Mouse (Mus musculus) thymus, postnatal 14 days (tissue): ENCODE data around the gene Polr2a.
"Not testable (repeated sequence)": the region's sequence is repeated elsewhere in the genome, so short reads cannot be mapped to it uniquely, and the experiment has no call there.

Source experiments
- DNase-seq: peaks from one replicate; pipeline ENCODE4 v3.0.0; 2021

Polr2a gene

DNA sequence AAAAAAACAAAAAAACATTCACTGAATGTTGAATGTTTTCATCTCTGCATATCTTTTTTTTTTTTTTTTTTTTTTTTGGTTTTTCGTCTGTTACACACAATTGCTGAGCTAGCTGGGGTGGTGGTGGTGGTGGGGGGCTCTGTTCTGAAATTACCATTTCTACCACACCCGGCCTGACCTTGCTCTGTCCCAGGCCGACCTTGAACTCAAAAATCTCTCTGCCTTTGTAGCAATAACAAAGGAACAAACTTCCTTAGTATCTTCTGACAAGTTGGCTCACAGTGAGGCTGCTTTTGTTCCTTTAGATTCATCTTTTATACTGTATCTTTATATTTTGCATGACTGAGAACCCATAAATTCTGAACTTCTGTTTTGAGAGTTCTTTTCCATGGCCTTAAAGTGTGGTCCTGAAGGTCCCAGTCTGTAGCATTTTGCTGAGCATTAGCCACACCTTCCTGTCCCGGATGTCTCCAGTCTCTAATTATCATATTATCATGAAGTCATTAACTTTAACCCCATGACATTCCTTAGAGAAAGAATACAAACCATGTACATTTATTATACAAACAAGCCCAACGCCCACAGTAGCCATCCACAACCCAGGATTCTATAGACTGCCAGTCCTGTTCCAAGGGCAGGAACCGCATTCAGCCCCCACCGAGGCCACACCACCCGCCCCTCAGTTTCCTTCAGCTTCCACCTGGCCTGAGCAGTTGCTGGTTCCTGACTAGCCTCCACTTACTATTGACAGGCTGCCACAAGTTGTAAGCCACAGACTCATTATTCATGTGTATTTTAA, 54.4 kb downstream of the Polr2a start:
- no peak for DNase-seq

DNA sequence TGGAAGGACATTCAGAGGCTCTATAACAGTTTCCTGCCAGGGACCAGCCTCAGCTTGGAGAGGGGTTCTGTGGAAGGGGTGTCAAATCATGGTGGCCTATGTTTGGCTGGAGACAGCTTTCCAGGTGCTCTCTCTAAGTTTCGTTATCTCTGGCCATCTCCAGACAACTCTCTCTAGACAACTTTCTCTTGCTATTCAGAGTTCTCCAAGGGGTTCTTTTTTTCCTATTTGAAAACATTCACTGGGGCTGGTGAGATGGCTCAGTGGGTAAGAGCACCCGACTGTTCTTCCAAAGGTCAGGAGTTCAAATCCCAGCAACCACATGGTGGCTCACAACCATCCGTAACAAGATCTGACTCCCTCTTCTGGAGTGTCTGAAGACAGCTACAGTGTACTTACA, 55.1 kb downstream of the Polr2a start:
- DNase-seq, result not testable (repeated sequence)

DNA sequence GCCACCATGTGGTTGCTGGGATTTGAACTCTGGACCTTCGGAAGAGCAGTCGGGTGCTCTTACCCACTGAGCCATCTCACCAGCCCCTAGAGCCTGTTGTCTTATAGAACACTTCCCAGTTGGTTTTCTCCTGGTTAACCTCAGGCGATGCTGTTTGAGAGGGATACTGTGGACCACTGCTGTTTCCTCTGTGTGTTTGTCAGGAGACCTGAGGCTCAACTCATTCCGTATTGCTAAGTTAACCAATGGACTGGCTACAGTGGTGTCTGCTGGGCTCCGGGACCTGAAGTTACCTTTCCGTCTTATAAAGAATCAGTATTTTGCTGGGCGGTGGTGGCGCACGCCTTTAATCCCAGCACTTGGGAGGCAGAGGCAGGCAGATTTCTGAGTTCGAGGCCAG, 55.6 kb downstream of the Polr2a start:
- DNase-seq, result not testable (repeated sequence)

DNA sequence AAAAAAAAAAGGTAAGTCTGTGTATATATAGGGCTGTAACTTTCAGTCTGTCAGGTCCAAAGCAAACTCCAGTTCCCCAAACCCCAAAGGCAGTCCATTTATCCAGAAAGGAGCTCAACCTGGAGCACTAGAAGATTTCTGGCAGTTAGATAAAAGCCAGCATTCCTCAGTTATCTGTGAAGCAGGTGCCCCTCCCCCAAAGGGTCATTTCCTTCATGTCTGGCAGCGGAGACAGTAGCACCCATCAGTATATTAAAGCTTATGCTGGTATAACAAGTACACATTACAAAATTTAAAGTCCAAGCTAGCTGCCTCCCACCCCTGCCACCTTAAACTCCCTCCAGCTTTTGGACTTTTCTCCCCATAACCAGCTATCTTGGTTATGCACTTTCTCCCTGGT, 58.8 kb downstream of the Polr2a start:
- DNase-seq, result no peak

DNA sequence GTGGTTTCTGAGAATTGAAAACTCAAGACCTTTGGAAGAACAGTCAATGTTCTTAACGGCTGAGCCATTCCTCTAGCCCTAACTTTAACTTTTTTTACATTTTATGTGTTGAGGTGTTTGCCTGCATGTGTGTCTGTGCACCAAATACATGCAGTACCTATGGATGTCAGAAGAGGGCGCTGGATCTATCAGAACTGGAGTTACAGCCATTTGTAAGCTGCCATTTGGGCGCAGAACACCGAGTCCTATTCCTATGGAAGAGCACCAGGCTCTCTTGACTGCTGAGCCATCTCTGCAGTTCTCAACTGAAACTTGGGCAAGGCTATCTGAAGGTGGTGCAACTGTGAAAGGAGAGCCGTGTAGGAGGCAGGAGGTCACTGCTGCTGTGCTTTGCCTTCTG, 59.9 kb downstream of the Polr2a start:
- no peak for DNase-seq

DNA sequence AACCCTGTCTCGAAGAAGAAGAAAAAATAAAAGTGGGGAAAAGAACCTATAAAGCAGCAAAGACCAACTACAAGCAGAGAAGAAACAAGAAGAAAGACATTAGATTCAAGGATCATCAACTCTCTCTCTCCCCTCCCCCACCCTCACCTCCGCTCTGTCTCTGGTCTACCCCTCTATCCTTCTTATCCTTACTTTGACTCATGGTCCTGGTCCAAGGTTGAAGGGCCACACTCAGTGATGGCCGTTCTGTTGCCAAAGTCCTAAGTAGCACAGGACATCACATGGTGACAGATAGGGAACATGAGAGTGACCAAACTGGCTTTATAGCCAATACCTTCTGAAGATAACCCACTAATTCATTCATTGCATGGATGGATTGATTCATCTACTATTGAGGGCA, 61.0 kb downstream of the Polr2a start:
- DNase-seq, result no peak

DNA sequence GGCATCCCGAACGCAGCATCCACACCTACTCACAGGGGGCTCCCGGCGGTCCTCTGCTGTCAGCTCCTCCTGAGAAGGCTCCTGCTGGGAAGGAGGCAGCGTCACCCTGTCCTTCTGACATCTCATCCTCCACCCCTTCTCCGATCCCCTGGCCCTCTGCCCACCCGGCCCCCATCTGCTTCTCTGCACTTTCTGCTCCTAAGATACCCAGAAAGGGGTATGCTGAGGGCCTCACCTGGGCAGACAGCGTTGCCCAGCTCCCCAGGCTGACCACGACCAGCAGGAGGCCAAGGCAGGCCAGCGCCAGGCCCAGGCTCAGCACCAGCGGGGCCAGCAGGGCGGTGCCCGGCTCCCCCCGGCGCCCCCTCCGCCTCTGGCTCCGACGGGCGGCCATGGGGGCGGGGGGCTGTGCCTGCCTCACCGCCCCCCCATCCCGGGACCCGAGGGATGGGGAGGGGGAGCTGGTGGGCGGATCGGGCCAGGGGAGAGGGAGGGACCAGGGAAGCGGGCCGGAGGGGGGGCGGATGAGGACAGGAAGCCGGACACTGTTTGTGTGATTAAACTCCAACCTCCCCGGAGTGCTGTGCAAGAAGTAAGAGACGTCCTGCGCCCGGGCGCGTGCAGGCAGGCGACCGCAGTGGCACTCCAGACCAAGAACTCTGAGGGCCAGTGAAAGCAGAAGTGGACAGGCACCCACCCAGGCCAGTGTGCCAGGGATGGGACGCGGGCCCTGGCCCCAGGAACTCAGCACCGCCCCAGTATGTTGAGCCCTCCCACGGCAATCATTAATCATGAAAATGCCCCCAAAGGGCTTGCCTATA, 62.9 kb downstream of the Polr2a start, which contains the start of the genes Tnfsf12 and Tnfsfm13:
Tnfsf12 (minus strand) TSS at position 489 of the 821 bp plus-strand sequence.
Tnfsfm13 (minus strand) TSS at position 738 of the 821 bp plus-strand sequence.
- DNase-seq, result no peak

DNA sequence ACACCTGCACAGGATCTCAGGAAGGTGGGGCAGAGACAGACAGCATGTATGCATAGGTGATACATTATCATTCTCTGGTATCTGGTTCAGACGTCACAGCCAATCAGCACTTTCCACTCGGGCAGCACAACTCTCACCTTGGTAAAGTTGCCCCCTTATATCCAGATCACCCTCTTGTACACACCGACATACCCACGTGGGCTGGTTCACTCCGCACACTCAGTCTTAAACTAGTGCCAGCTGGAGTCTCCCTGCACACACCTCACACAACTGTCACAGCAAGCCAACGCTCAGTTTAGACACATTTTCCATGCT, 63.4 kb downstream of the Polr2a start:
- no peak for DNase-seq

DNA sequence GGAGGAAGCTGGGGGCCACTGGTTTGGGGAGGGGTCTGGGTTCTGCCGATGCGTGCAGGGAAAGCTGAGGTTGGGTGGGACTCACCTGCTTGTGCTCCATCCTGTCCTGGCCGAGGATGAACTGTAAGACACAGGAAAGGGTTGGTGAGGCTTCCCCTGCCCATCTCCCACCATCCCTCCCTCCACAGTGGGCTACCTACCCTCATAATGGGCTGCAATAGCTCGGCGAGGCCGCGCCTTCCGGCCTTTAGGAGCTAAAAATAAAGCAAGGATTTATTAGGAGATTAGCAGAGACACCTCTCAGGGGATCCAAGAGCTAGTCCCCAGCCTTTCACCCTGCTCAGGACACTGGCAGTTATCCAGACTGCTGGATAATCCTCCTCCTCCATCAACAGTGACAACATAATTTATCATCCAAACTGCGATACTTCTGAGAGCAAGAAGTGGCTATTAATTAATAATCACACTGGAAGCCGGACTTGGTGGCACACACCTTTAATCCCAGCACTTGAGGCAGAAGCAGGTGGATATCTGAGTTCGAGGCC, 64.9 kb downstream of the Polr2a start:
- DNase-seq, result no peak

DNA sequence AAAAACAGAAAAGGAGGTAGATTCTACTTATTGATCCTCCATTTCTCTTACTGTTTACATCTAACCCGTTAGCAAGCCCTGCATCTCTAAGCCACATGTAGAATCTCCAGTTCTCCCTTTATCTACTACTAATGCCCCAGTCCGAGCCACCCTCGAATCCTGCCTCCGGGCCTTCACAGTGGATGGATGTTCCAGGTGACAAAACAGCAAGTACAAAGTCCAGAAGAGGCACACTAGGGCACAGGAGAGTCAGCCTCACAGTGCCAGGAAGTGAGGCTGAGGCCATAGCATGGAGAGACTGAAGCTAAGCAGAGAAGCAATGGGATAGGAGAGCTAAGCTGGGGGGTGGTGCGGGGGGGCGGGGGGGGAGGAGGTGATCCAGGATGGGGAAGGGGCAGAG, 65.6 kb downstream of the Polr2a start:
- DNase-seq, result no peak

DNA sequence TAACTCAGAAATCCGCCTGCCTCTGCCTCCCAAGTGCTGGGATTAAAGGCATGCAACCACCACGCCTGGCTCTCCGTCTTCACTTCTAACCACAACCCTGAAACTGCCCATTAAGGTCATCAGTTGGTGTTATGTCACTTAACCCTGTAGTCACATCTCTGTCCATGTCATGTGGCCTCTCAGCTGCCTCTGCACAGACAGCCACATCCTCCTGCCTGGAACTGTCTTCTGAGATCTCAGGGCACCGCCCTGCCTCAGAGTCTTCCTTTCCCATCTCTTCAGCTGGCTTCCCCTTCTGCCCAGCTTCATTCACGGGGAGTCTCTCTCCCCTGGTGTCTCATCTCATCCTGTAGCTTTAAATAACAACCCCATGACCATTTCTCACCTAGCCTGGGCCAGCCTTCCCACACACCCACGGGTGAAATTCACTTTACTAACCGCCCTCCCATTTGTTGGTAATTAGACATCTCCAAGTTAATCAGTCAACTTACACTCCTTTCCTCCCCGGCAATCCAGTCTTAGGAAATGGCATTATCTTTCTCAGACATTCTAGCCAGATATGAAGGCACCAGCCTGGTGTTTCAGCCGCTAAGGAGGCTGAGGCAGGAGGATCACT, 66.1 kb downstream of the Polr2a start:
- DNase-seq, result no peak

DNA sequence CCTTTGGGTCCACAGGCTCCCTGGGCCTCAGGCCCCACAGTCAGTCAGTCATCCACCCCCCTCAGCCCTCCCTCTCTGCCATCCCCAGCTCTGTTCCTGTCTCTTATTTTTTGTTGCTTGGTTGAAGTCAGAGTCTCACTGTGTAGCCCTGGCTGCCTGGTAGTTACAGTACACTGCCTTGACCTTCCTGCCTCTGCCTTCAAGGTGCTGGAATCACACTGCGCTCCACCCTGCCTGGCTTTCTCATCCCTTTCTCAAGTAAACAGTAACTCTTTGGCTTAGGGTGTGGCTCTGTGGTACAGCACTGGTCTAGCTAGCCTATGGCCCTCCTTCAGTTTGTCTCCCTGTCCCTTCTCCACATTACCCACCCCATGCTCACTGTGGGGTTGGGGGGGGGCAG, 68.5 kb downstream of the Polr2a start:
- no peak for DNase-seq

DNA sequence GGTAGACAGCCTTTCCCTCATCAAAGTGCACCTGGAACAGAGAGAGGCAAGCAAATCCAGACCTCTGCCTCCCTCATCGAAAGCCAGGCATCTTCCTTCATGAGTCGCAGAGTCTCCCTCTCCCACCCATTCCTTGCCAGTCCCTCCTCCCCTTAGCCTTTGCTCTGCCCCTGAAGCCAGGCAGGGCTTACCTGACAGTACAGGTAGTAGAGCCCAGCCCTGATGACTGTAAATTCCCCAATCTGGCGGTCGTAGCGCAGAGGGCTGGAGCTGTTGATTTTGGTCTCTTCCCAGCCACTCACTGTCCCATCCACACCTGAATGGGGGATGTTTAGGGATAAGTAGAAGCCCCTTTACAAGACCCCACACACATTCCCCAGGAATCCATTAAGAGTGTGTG, 71.4 kb downstream of the Polr2a start:
- DNase-seq, result no peak

DNA sequence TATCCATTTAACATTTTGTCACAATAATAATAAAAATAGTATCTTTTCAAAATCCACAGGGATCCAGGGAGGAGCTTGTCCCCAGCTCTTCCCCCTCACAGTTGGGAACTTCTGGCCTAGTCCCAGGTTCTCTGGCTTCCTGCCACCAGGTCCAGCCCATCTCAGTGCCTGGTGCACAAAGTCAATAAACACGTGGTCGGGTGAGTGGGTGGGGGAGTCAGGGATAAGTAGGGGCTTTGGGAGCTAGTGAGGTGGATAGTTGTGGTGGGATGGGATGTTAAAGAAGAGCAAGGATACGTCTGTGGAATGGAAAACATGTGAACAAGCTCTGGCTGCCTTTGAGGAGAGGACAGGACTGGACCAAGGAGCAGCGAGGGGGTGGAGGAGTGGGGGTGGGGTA, 72.1 kb downstream of the Polr2a start:
- DNase-seq, result no peak

DNA sequence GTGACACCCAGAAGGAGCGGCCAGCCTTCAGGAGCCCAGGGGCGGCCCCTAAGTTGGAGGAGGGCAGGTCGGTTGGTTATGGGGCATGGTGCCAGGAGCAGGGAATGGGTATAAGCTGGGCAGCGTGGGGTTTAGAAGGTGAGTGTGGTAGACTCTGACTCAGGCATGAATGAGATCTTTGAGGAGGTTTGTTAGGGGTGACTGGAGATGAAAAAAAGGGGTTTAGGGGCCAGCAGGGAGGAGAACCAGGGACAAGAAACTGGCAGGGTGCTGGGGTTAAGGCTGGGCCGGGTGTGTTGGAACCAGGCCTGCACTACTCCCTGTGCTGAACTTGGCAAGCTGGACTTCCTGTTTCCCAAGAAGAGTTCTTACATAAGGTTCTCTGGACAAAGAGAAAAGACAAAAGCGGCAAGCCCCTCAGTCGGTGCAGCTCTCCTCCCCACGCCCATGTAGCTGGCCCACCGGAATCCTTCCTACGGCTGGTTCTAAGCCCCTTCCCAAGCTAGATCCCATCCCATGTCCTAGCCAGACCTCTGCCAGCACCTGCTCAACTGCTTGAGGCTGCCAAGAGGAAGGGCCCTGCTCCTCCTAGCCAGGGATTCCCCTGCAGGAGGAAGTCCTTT, 72.8 kb downstream of the Polr2a start, which contains the start of gene Tnfsf13:
Tnfsf13 (minus strand) TSS at position 259 of the 623 bp plus-strand sequence.
- no peak for DNase-seq

DNA sequence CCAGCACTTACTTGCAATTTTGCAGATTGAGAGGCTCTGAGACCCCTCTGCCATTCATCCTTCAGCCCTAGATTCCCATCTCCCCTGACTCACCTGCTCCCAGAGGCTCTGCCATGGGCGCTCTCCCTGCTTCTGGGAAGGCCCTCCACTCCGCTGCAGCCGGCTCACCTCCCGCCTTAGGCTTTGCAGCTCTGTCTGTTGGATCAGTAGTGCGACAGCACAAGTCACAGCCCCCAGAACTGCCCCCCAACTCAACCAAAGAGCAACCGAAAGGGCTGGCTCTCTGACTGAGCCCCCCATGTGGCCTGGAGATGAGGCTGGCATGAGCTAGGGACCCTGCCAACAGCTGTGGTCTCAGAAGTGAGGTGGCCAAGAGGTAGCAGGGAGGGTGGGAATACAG, 73.5 kb downstream of the Polr2a start:
- no peak for DNase-seq

DNA sequence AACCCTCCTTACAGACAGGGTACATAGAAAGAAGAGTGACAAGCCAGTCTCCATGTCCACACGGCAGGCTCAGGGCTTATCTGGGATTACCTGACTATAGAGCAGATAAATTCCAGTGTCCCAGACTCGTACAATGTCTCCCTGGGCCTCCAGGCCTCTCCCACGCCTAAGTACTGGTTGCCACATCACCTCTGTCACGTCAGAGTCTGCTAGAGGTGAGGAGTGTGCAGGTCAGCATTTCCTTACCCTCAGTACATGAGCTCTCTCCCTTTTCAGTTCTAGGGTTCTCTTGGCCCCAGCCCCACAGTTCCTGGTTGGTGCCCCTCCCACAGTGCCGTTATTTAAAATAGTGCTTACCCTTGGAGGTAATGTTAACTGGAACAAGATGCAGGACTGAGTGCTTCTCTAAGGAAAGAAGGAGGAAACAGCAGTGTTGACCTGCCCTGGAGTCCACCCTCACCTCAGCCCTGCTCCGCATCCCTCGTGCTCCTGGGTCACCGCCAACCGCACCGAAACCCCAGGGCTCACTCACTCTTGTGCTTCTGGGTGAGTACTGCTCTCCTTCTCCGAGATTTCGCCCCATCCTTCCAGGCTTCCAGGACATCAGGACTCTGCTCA, 74.2 kb downstream of the Polr2a start:
- DNase-seq, result no peak
